In the genomic region with DNA sequence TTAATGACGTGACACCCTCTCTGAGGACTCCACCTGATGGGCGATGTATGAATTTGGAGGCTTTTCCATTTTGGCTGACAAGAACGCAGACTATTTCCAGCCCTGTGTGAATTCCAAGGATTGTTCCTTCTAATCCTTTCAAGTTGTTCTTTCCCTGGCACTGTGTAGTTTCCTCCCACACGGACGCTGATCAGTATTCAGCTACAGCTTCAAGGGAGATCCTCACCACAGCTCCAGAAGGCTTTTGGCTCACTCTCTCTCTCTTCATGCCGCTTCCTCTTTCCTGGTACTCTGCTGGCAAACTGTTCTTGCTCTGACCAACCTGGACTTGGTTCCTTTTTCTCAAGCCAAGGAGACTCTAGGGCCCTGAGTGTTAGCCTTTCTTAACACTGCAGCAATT, we compare ENCODE assay signal across 21 mouse cellular contexts. TPM values are rescaled to one million over a fixed set of nuclear protein-coding genes. Genes with fewer than 3 reads are reported as not detected.
DNase-seq lines count a peak whose midpoint lies in the region; ATAC-seq lines count a peak whose summit lies in the region.
"Had no signal": no experiment of that assay in that cellular context is flagged by ENCODE, and none has a peak within 500 bp of the region (broad histone marks: within the 10 kb centered on the region; RNA-seq: fewer than 3 reads in every experiment).

No protein-coding gene starts in this region.

- H3K4me1 ChIP-seq in hindbrain, embryonic 16.5 days (ENCODE audit: control insufficient read depth, insufficient read depth, low read depth, low read length) = no peaks in the 10 kb centered on the region
- no peaks in the 10 kb centered on the region for H3K4me1 ChIP-seq in hindbrain, embryonic 11.5 days (replicated peaks; ENCODE audit: control insufficient read depth, insufficient read depth, low read length)
- H3K4me1 ChIP-seq: embryonic facial prominence, embryonic 13.5 days; limb, embryonic 13.5 days; midbrain, embryonic 13.5 days had no signal

- 60% methylated on average over 6 of the region's 6 CpGs for WGBS in hindbrain, embryonic 16.5 days
- WGBS in hindbrain, embryonic 11.5 days = 86% methylated on average over 6 of the region's 6 CpGs

- H3K36me3 ChIP-seq in hindbrain, embryonic 16.5 days (ENCODE audit: control insufficient read depth, insufficient read depth, low read length) = no peaks in the 10 kb centered on the region
- H3K36me3 ChIP-seq in hindbrain, embryonic 11.5 days (ENCODE audit: control insufficient read depth, insufficient read depth, low read length) = no peaks in the 10 kb centered on the region
- H3K36me3 ChIP-seq: embryonic facial prominence, embryonic 13.5 days; limb, embryonic 13.5 days; midbrain, embryonic 13.5 days had no signal

- H3K27me3 ChIP-seq in hindbrain, embryonic 16.5 days (replicated peaks; ENCODE audit: control insufficient read depth, insufficient read depth, low read length) = no peaks in the 10 kb centered on the region
- H3K27me3 ChIP-seq in hindbrain, embryonic 11.5 days (ENCODE audit: control insufficient read depth, insufficient read depth, low read length) = no peaks in the 10 kb centered on the region
- H3K27me3 ChIP-seq: embryonic facial prominence, embryonic 13.5 days; limb, embryonic 13.5 days; midbrain, embryonic 13.5 days had no signal

- no peak overlapping the region for H3K27ac ChIP-seq in hindbrain, embryonic 16.5 days (ENCODE audit: low read depth, low read length)
- H3K27ac ChIP-seq in hindbrain, embryonic 11.5 days (ENCODE audit: low read depth, low read length) = no peak overlapping the region
- H3K27ac ChIP-seq: embryonic facial prominence, embryonic 13.5 days; limb, embryonic 13.5 days; midbrain, embryonic 13.5 days had no signal

- no peaks in the 10 kb centered on the region for H3K9me3 ChIP-seq in hindbrain, embryonic 16.5 days (ENCODE audit: control insufficient read depth, low read length)
- no peaks in the 10 kb centered on the region for H3K9me3 ChIP-seq in hindbrain, embryonic 11.5 days (ENCODE audit: control insufficient read depth, low read length)
- H3K9me3 ChIP-seq: embryonic facial prominence, embryonic 13.5 days; limb, embryonic 13.5 days; midbrain, embryonic 13.5 days had no signal

- peak; percentile 65; the same call in 1 of the 2 replicates for ATAC-seq in hindbrain, embryonic 16.5 days
- ATAC-seq in hindbrain, embryonic 11.5 days (ENCODE audit: low FRiP score) = no peak
- ATAC-seq in megakaryocyte, adult 5-6 weeks (ENCODE audit: poor library complexity, severe bottlenecking) = peak; percentile 87
- ATAC-seq: forebrain, embryonic 14.5 days; intestine, embryonic 16.5 days; midbrain, embryonic 13.5 days; Patski had no signal

- H3K4me3 ChIP-seq in hindbrain, embryonic 16.5 days (ENCODE audit: low read length) = no peak overlapping the region
- H3K4me3 ChIP-seq in hindbrain, embryonic 11.5 days (ENCODE audit: low read depth, low read length) = no peak overlapping the region
- H3K4me3 ChIP-seq: embryonic facial prominence, embryonic 13.5 days; limb, embryonic 13.5 days; midbrain, embryonic 13.5 days had no signal

- DNase-seq in hindbrain, embryonic 11.5 days (ENCODE audit: low spot score) = no peak
- peak; percentile 28 for DNase-seq in 416B (ENCODE audit: low read depth)
- DNase-seq in fat pad, adult 2 months (ENCODE audit: extremely low read depth, low read depth, low spot score) = peak; percentile 39
- DNase-seq in embryo, embryonic 10.5 days (ENCODE audit: low spot score) = no peak
- no peak for DNase-seq in adrenal gland, postnatal 10 days
- DNase-seq: adrenal gland, adult 8-10 months; cerebellum, adult 8-10 months; kidney, postnatal 4 days; lung, adult 2 months; thymus, adult 2 months had no signal

- no peak overlapping the region for H3K4me2 ChIP-seq in hindbrain, embryonic 16.5 days (ENCODE audit: low read length)
- no peak overlapping the region for H3K4me2 ChIP-seq in hindbrain, embryonic 11.5 days (replicated peaks; ENCODE audit: low read depth, low read length)
- H3K4me2 ChIP-seq: embryonic facial prominence, embryonic 13.5 days; limb, embryonic 13.5 days; midbrain, embryonic 13.5 days had no signal

- H3K9ac ChIP-seq in hindbrain, embryonic 16.5 days (ENCODE audit: low read depth, low read length) = no peak overlapping the region
- H3K9ac ChIP-seq in hindbrain, embryonic 11.5 days (ENCODE audit: low read depth, low read length) = no peak overlapping the region
- H3K9ac ChIP-seq: embryonic facial prominence, embryonic 13.5 days; limb, embryonic 13.5 days; midbrain, embryonic 13.5 days had no signal

RNA-seq across cellular contexts. Expression of gene Mael, which starts 5.7 kb away (rescaled TPM):
- 0.17 and 0.29 TPM in 2 replicates for polyA plus RNA-seq in hindbrain, embryonic 16.5 days (2015; fragmentation: Nextera tagmentation; extraction: Ambion mirVana)
- 0.14 TPM in 1 of 2 replicates, not detected in the other for polyA plus RNA-seq in hindbrain, embryonic 11.5 days (2014; fragmentation: Nextera tagmentation; extraction: Ambion mirVana)
- not detected in 2 replicates for total RNA-seq in megakaryocyte, adult 5-6 weeks (2015)
- total RNA-seq in megakaryocyte, adult 5-6 weeks (2017) = not detected in 2 replicates
- not detected for total RNA-seq in adrenal gland, postnatal 10 days (2021)
- total RNA-seq: adrenal gland, adult 8-10 months; heart, postnatal 25 days had no signal
- polyA plus RNA-seq: embryonic facial prominence, embryonic 13.5 days; forebrain, embryonic 14.5 days; intestine, embryonic 16.5 days; lung, adult 2 months; midbrain, embryonic 13.5 days; neural tube, embryonic 14.5 days; Patski; spleen, adult 2 months had no signal

RNA-seq across cellular contexts. Expression of gene Ildr2, which starts 9.7 kb away (rescaled TPM):
- polyA plus RNA-seq in hindbrain, embryonic 16.5 days (2015; fragmentation: Nextera tagmentation; extraction: Ambion mirVana) = 3.3 TPM in 2 replicates
- polyA plus RNA-seq in hindbrain, embryonic 11.5 days (2014; fragmentation: Nextera tagmentation; extraction: Ambion mirVana) = 7.2 and 7.4 TPM in 2 replicates
- total RNA-seq in megakaryocyte, adult 5-6 weeks (2015) = 0.02 TPM in 1 of 2 replicates, not detected in the other
- 0.16 TPM in 1 of 2 replicates, not detected in the other for total RNA-seq in megakaryocyte, adult 5-6 weeks (2017)
- total RNA-seq in adrenal gland, postnatal 10 days (2021) = 1 to 10 TPM; 3.4 to 3.5 TPM

Comparison
In these comparisons a context has a peak if more than half of its experiments do, and no peak if none do; other contexts are left out.
1. DNase-seq: peak in 416B (single experiment) and fat pad, adult 2 months (single experiment); none in hindbrain, embryonic 11.5 days (single experiment), embryo, embryonic 10.5 days (single experiment) and adrenal gland, postnatal 10 days (single experiment).